Mouse (Mus musculus): ENCODE data around the gene Cdk5rap1. TPM values are rescaled to one million over a fixed set of nuclear protein-coding genes. Genes with fewer than 3 reads are reported as not detected.
"Not testable (repeated sequence)": the region's sequence is repeated elsewhere in the genome, so short reads cannot be mapped to it uniquely, and the experiment has no call there.

Cdk5rap1 gene
- polyA plus RNA-seq, 1 experiment from 2014 or later = 16.6 TPM

DNA sequence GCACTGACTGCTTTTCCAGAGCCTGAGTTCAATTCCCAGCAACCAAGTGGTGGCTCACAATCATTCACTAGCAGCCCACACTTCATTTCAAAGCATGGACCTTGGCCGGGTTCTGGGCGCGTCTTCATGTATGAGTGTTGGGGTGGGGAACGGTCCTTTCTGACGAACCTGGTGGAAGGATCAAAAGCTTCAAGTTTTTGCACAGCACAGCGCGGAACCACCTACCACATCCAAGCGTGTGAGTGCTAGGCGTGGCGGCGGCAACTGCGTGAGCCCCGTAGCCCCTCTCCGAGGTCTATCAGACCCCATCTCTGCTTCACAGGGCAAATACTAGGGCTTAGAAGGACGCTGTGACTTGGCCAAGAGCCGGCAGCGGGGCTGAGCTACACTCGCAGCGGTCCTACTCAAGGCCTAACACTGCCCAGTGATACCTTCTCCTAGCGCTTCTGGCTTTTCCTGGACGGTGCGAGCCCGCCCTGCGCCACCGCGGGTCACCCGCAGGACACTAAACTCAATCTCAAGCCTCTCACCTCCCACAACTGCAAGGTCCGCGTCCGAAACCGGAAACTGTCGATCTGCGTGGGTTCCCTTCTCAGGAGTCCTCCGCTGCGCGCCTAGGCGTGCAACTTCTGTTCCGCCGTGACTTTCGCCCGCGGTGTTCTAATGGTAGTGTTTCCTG lies 520 bp downstream of the Cdk5rap1 start:
- under 1% methylated on average over 42 of the region's 42 CpGs for WGBS (ENCODE audit: insufficient replicate concordance)
- H3K4me3 ChIP-seq = peak overlapping the region; percentile 90
- H3K27ac ChIP-seq = peak overlapping the region; percentile 86
- H3K9me3 ChIP-seq (replicated peaks) = no peaks in the 10 kb centered on the region
- H3K27me3 ChIP-seq (replicated peaks) = no peaks in the 10 kb centered on the region
- peak; percentile 86 for ATAC-seq
- H3K4me2 ChIP-seq = peak overlapping the region; percentile 84
- H3K36me3 ChIP-seq = peaks cover 31% of the 10 kb centered on the region
- peak overlapping the region; percentile 94 for H3K9ac ChIP-seq
- H3K4me1 ChIP-seq = peaks cover 10% of the 10 kb centered on the region

DNA sequence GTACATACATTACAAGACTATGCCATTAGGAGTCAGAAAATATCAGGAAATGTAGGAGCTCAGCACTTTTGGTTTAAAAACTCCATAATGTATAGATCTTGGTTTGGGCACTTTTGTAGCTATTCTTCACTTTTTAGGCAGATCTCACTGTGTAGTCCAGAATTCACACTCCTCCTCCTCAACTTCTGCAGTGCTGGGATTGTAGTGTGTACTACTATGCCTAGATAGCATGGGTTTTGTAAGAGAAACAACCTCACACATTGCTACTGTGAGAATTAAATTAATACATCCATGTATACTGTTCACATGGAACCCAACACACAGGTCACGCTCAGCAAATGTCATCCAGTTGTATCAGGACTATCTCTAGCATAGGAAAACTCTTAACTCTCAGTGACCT lies 5.3 kb downstream of the Cdk5rap1 start:
- Histone ChIP-seq H3K27me3 (replicated peaks) (no peaks in the 10 kb centered on the region), H3K36me3 (peaks cover 73% of the 10 kb centered on the region), H3K9ac (no peak overlapping the region), H3K4me1 (no peaks in the 10 kb centered on the region), H3K4me3 (no peak overlapping the region), H3K4me2 (no peak overlapping the region), H3K27ac (no peak overlapping the region), H3K9me3 (replicated peaks) (no peaks in the 10 kb centered on the region)
- no peak for ATAC-seq
- whole genome bisulfite sequencing (ENCODE audit: insufficient replicate concordance) = 89% methylated on average over 1 of the region's 1 CpGs

DNA sequence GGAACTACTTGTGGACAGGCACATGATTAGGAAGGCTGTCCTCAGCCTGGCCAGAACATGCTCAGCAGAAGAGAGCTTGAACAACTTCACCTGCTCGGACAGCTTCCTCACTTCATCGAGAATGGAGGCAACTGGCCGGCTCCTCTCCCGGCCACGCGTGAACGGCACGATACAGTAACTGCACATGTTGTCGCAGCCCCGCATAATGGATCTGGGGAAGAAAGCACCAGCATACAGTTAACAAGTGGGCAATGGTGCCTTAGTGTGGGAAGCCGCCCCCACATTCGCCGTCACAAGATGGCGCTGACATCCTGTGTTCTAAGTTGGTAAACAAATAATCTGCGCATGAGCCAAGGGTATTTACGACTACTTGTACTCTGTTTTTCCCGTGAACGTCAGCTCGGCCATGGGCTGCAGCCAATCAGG lies 18.8 kb downstream of the Cdk5rap1 start:
- H3K36me3 ChIP-seq = peaks cover 40% of the 10 kb centered on the region
- peak overlapping the region; percentile 64 for H3K9ac ChIP-seq
- not testable (repeated sequence) for H3K4me1 ChIP-seq; H3K9me3 ChIP-seq (replicated peaks); H3K27me3 ChIP-seq (replicated peaks)
- H3K4me3 ChIP-seq = peak overlapping the region; percentile 50
- peak overlapping the region; percentile 44 for H3K4me2 ChIP-seq
- ATAC-seq = peak; percentile 76
- WGBS (ENCODE audit: insufficient replicate concordance) = 72% methylated on average over 15 of the region's 19 CpGs
- peak overlapping the region; percentile 78 for H3K27ac ChIP-seq

DNA sequence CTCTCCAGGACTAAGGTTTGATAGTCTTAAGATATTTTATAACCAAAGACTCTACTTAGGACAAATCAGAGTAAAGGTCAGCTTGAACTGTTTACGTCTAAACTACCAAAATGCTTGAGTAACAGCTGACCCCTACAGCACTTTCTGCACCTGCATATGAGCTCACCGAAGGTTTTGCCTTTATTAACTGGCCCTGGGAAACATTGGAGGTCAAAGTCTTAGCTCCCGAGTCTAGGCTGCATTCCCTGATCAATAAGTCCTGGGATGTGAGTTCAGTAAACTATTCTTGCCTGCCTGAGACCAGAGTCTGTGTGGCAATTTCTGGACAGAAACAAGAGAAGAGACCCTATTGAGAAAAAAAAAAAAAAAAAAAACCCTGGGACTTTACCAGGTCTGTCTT lies 24.7 kb downstream of the Cdk5rap1 start:
- ATAC-seq = no peak
- WGBS (ENCODE audit: insufficient replicate concordance) = 69% methylated on average over 3 of the region's 3 CpGs
- Histone ChIP-seq H3K4me1 (no peaks in the 10 kb centered on the region; the same call in 1 of the 2 replicates), H3K9ac (no peak overlapping the region), H3K4me3 (no peak overlapping the region), H3K27ac (no peak overlapping the region), H3K9me3 (replicated peaks) (no peaks in the 10 kb centered on the region), H3K36me3 (peaks cover 83% of the 10 kb centered on the region), H3K4me2 (no peak overlapping the region), H3K27me3 (replicated peaks) (no peaks in the 10 kb centered on the region)

DNA sequence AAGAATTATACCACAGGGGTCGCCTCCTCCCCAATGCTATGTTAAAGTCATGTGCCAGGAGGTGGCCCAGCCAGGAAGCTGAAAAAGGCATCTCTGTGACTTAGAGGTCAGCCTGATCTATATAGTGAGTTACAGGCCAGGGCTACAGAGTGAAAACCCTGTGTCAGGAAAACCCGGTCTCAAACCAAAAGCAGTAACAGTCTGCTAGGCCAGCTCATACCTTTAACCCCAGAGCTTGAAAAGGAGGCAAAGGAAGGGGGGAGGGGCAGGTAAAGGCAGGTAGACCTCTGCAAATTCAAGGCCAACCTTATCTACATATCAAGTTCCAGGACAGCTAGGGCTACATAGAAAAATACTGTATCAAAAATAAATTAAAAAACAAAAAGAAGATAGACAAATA lies 33.5 kb downstream of the Cdk5rap1 start:
- WGBS (ENCODE audit: insufficient replicate concordance) = 63% methylated on average over 2 of the region's 2 CpGs

DNA sequence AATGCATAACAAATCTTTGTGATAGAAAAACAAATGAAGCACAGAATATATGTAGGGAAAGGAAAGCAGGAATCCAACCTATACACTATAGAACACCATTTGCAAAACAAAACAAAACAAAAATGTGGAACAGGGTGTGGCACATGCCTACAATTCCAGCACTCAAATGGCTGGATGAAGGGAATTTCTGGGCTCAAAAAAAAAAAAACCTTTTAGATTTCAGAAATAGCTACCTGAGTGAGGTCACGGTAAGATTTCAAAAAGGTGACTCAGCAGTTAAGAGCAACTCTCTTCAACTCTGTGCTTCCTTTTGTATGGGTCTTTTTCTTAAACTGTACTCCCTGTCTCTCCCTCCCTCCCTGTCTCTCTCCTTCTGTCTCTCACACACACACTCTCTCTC lies 34.6 kb downstream of the Cdk5rap1 start:
- H3K4me1 ChIP-seq = no peaks in the 10 kb centered on the region
- no peak overlapping the region for H3K4me3 ChIP-seq
- H3K9ac ChIP-seq = no peak overlapping the region
- H3K9me3 ChIP-seq (replicated peaks) = no peaks in the 10 kb centered on the region
- no peak overlapping the region for H3K27ac ChIP-seq
- 66% methylated on average over 1 of the region's 1 CpGs for WGBS (ENCODE audit: insufficient replicate concordance)
- H3K36me3 ChIP-seq = peaks cover 63% of the 10 kb centered on the region
- no peaks in the 10 kb centered on the region for H3K27me3 ChIP-seq (replicated peaks)
- no peak overlapping the region for H3K4me2 ChIP-seq
- ATAC-seq = no peak

More for the DNA sequence above, 33.5 kb downstream of the Cdk5rap1 start:
- no peaks in the 10 kb centered on the region for H3K27me3 ChIP-seq (replicated peaks)
- no peak overlapping the region for H3K4me2 ChIP-seq
- no peaks in the 10 kb centered on the region for H3K4me1 ChIP-seq
- no peak for ATAC-seq
- H3K4me3 ChIP-seq = no peak overlapping the region
- H3K36me3 ChIP-seq = peaks cover 71% of the 10 kb centered on the region
- no peaks in the 10 kb centered on the region for H3K9me3 ChIP-seq (replicated peaks)
- H3K9ac ChIP-seq = no peak overlapping the region
- no peak overlapping the region for H3K27ac ChIP-seq

DNA sequence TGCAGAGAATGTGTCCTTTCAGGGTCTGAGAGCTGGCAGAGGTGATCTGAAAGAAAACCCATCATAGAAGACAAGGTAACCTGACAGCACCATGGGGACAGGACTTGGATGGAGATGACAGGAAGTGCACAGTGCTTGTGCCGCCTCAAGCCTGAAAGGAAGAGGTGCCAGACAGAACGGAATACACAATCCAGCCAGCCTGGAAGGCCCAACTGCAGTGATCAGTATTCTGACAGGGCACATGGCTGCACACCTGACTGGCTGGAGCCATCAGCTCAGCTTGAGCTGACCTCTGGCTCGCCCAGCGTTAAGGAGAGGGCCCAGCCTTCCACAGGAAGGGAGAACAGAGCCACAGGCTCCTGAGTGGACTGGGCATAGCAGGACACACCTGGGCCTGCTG lies 37.2 kb downstream of the Cdk5rap1 start:
- Histone ChIP-seq H3K27me3 (replicated peaks) (no peaks in the 10 kb centered on the region), H3K4me2 (no peak overlapping the region), H3K4me1 (no peaks in the 10 kb centered on the region), H3K9me3 (replicated peaks) (no peaks in the 10 kb centered on the region), H3K27ac (no peak overlapping the region), H3K9ac (no peak overlapping the region), H3K36me3 (peaks cover 37% of the 10 kb centered on the region), H3K4me3 (no peak overlapping the region)
- no peak for ATAC-seq
- WGBS (ENCODE audit: insufficient replicate concordance) = 79% methylated on average over 4 of the region's 4 CpGs

DNA sequence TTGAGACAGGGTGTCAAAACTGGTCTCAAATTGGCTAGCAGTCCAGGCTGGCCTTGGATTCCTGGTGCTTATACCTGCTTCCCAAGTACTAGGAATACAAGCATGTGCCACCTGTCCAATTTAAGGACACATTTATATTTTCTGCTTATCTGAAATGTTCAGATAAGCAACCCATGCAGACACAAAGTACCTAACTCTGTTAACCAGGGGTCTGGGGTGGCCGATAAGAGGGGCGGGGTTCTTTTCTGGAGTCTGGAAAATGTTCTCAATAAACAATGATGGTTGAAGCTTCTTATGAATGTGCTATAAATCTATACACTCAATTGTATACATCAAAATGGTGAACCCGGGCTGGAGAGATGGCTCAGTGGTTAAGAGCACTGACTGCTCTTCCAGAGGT lies 46.0 kb downstream of the Cdk5rap1 start:
- Histone ChIP-seq H3K9me3 (replicated peaks) (no peaks in the 10 kb centered on the region), H3K27ac (peak overlapping the region; percentile 62; the same call in 1 of the 2 replicates), H3K36me3 (no peaks in the 10 kb centered on the region), H3K9ac (no peak overlapping the region), H3K4me1 (peaks cover 25% of the 10 kb centered on the region), H3K27me3 (replicated peaks) (0 out of 2 replicates have a peak, but pooled peaks cover 3% of the 10 kb centered on the region), H3K4me3 (no peak overlapping the region), H3K4me2 (peak overlapping the region; percentile 44)
- ATAC-seq = peak; percentile 94
- 49% methylated on average over 3 of the region's 3 CpGs for WGBS (ENCODE audit: insufficient replicate concordance)

DNA sequence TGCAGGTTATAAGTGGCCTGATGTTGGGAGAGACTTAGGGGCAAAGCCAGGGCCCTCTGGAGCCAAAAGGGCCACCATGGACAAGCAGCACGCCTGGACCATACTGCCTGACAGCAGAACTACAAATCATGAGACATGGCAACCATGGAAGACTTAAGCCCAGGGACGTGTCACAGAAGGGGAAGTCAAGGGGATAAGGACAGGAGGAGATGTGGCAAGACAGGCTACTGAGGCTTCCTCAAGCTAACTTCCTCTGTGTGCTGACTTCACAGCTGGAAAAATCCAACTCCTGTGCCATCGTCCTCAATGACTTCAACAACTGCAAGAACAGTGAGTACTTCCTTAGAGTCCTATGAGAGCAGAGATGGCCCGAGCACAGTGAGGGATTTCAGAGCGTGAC lies 59.0 kb downstream of the Cdk5rap1 start:
- H3K9me3 ChIP-seq (replicated peaks); ATAC-seq; H3K27me3 ChIP-seq (replicated peaks); H3K4me1 ChIP-seq; H3K36me3 ChIP-seq; H3K9ac ChIP-seq; H3K27ac ChIP-seq; H3K4me3 ChIP-seq; H3K4me2 ChIP-seq: not testable (repeated sequence)
- 34% methylated on average over 5 of the region's 5 CpGs for WGBS (ENCODE audit: insufficient replicate concordance)

DNA sequence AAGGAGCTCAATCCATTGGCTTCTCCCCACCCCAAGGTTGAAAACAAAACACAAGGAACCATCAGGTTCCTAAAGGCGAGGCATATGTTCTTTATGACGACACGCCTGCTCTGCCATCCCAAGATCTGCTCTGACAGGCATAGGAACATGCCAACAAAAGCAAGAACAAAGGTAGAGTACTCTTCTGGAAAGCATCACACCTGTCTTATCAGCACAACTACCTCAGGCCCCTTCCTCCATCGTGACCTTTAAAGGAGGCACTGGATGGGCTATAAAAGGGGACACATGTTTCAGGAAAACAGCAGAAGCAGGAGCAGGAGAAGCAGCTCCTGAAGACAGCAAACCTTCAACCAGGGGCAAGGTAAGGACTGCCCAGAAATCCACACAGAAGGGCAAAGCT lies 65.9 kb downstream of the Cdk5rap1 start, which contains the start of gene Bpifb9b:
Gene Bpifb9b (plus strand): TSS at position 301 of the 400 bp plus-strand sequence.
- not testable (repeated sequence) for H3K36me3 ChIP-seq; H3K4me2 ChIP-seq; H3K9ac ChIP-seq; ATAC-seq; H3K27ac ChIP-seq; H3K27me3 ChIP-seq (replicated peaks); H3K4me1 ChIP-seq; H3K9me3 ChIP-seq (replicated peaks); H3K4me3 ChIP-seq
- WGBS (ENCODE audit: insufficient replicate concordance) = 65% methylated on average over 4 of the region's 4 CpGs

DNA sequence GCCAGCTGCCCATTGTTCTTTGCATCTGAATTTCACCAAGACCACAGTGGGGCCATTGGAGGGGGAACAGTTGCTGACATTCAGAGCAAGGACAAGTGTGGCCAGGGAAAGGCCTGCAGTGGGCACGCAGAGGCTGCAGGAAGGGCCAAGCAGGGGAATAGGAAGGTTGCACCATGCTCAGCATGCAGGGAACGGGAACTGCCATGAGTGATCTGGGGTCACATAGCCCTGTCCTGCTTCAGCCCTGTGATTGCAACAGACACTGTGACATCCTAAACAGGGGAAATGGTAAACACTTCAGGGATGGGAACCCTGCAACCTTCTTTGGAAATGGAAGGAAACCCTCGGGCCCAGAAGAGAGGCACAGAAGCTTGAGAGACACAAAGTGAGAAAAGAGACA lies 68.2 kb downstream of the Cdk5rap1 start:
- H3K4me3 ChIP-seq; H3K9ac ChIP-seq; H3K9me3 ChIP-seq (replicated peaks); H3K27ac ChIP-seq; H3K4me1 ChIP-seq; H3K4me2 ChIP-seq; ATAC-seq; H3K36me3 ChIP-seq; H3K27me3 ChIP-seq (replicated peaks): not testable (repeated sequence)
- WGBS (ENCODE audit: insufficient replicate concordance) = 62% methylated on average over 1 of the region's 3 CpGs

DNA sequence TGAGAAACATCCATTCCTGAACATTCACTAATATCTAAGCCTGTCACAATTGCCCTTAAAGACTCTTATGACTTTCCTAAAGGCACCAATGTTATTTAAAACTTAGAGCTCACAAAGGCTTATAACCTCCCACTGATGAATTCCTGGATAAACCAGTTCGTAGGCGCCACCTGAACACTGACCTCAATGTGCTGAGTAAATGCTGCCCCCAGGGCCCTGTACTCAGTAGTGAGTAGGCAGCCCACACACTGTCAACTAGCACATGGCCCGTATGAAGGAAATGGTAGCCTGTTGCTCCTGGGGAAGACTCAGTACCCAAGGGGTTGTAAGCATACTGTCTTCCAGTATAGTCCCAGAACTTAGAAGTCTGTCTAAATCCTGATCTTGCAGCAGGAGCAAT lies 71.0 kb downstream of the Cdk5rap1 start:
- Histone ChIP-seq H3K27me3 (replicated peaks) (no peaks in the 10 kb centered on the region), H3K9me3 (replicated peaks) (no peaks in the 10 kb centered on the region), H3K4me2 (no peak overlapping the region), H3K9ac (no peak overlapping the region), H3K27ac (no peak overlapping the region), H3K4me3 (no peak overlapping the region), H3K36me3 (no peaks in the 10 kb centered on the region), H3K4me1 (no peaks in the 10 kb centered on the region)
- 70% methylated on average over 3 of the region's 3 CpGs for WGBS (ENCODE audit: insufficient replicate concordance)
- no peak for ATAC-seq

DNA sequence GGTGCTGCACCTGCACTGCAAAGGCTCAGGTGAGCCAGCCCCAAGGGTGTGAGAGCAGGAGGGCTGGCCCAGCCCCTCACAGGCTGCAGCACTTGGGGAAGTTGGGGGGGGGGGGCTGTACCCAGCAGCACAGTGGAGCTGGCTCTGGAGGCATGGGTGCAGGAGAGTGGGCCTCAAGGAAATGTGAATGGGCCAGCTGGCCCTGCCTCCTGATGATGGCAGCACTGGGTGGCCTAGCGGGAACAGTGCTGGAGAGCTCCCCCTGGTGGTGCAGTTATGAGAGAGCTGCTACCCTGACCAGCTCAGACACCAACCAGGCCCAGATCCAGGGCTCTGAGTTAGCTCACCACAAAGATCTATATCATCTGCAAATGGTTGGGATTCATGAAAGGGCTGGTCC lies 72.3 kb downstream of the Cdk5rap1 start:
- no peaks in the 10 kb centered on the region for H3K36me3 ChIP-seq
- H3K4me1 ChIP-seq = no peaks in the 10 kb centered on the region
- ATAC-seq = peak; percentile 80
- no peak overlapping the region for H3K27ac ChIP-seq
- no peak overlapping the region for H3K4me2 ChIP-seq
- no peaks in the 10 kb centered on the region for H3K9me3 ChIP-seq (replicated peaks)
- no peaks in the 10 kb centered on the region for H3K27me3 ChIP-seq (replicated peaks)
- no peak overlapping the region for H3K9ac ChIP-seq
- WGBS (ENCODE audit: insufficient replicate concordance) = 4% methylated on average over 1 of the region's 1 CpGs
- no peak overlapping the region for H3K4me3 ChIP-seq

All from liver, embryonic 12.5 days (tissue).